Mouse (Mus musculus): ENCODE data around the gene H13. TPM values are rescaled to one million over a fixed set of nuclear protein-coding genes. Genes with fewer than 3 reads are reported as not detected.

The H13 gene
- polyA plus RNA-seq, 1 experiment = 80.5 TPM

GRCm38 (mm10) chr2:152737306-152738221, 68.3 kb downstream of the H13 start:
- 62% methylated on average over 10 of the region's 10 CpGs for WGBS
- peak overlapping the region; percentile 57 for H3K27ac ChIP-seq (ENCODE audit: insufficient read depth, low read length)

GRCm38 (mm10) chr2:152738341-152738740, 69.1 kb downstream of the H13 start:
- 85% methylated on average over 2 of the region's 2 CpGs for WGBS
- H3K4me1 ChIP-seq (ENCODE audit: control insufficient read depth, insufficient read depth, low read length) = peaks cover 16% of the 10 kb centered on the region; the same call in 1 of the 2 replicates
- H3K4me3 ChIP-seq (replicated peaks; ENCODE audit: insufficient read depth, low read depth, low read length) = no peak overlapping the region
- no peaks in the 10 kb centered on the region for H3K27me3 ChIP-seq (ENCODE audit: control insufficient read depth, insufficient read depth, low read length)
- H3K27ac ChIP-seq (ENCODE audit: insufficient read depth, low read length) = peak overlapping the region; percentile 57; the same call in 1 of the 2 replicates
- DNase-seq = no peak
- no peak for TF ChIP-seq CTCF (IDR thresholded peaks at IDR 0.05; ENCODE audit: borderline replicate concordance, insufficient read depth, low read depth, low read length)
- no peak for TF ChIP-seq POLR2A (IDR thresholded peaks at IDR 0.05; ENCODE audit: borderline replicate concordance, insufficient read depth, low read length)

More at GRCm38 (mm10) chr2:152737306-152738221, 68.3 kb downstream of the H13 start:
- Histone ChIP-seq H3K27me3 (ENCODE audit: control insufficient read depth, insufficient read depth, low read length) (no peaks in the 10 kb centered on the region), H3K4me3 (replicated peaks; ENCODE audit: insufficient read depth, low read depth, low read length) (peak overlapping the region; percentile 76), H3K4me1 (ENCODE audit: control insufficient read depth, insufficient read depth, low read length) (peaks cover 16% of the 10 kb centered on the region; the same call in 1 of the 2 replicates)
- no peak for DNase-seq
- TF ChIP-seq CTCF (IDR thresholded peaks at IDR 0.05; ENCODE audit: borderline replicate concordance, insufficient read depth, low read depth, low read length) (no peak), POLR2A (IDR thresholded peaks at IDR 0.05; ENCODE audit: borderline replicate concordance, insufficient read depth, low read length) (no peak)

- WGBS = 9% methylated on average over 36 of the region's 36 CpGs
- TF ChIP-seq CTCF (IDR thresholded peaks at IDR 0.05; ENCODE audit: borderline replicate concordance, insufficient read depth, low read depth, low read length) = no peak
- TF ChIP-seq POLR2A (IDR thresholded peaks at IDR 0.05; ENCODE audit: borderline replicate concordance, insufficient read depth, low read length) = no peak
- Histone ChIP-seq H3K27me3 (ENCODE audit: control insufficient read depth, insufficient read depth, low read length) (no peaks in the 10 kb centered on the region), H3K27ac (ENCODE audit: insufficient read depth, low read length) (peak overlapping the region; percentile 28; the same call in 1 of the 2 replicates), H3K4me1 (ENCODE audit: control insufficient read depth, insufficient read depth, low read length) (peaks cover 16% of the 10 kb centered on the region; the same call in 1 of the 2 replicates), H3K4me3 (replicated peaks; ENCODE audit: insufficient read depth, low read depth, low read length) (peak overlapping the region; percentile 51)
- peak; percentile 36 for DNase-seq
Measured at GRCm38 (mm10) chr2:152739031-152739841, 70.0 kb downstream of the H13 start.

- TF ChIP-seq CTCF (IDR thresholded peaks at IDR 0.05; ENCODE audit: borderline replicate concordance, insufficient read depth, low read depth, low read length) (no peak), POLR2A (IDR thresholded peaks at IDR 0.05; ENCODE audit: borderline replicate concordance, insufficient read depth, low read length) (no peak)
- Histone ChIP-seq H3K4me1 (ENCODE audit: control insufficient read depth, insufficient read depth, low read length) (peaks cover 16% of the 10 kb centered on the region; the same call in 1 of the 2 replicates), H3K4me3 (replicated peaks; ENCODE audit: insufficient read depth, low read depth, low read length) (no peak overlapping the region), H3K27me3 (ENCODE audit: control insufficient read depth, insufficient read depth, low read length) (no peaks in the 10 kb centered on the region), H3K27ac (ENCODE audit: insufficient read depth, low read length) (peak overlapping the region; percentile 28; the same call in 1 of the 2 replicates)
- WGBS = 91% methylated on average over 3 of the region's 3 CpGs
- DNase-seq = no peak
Measured at GRCm38 (mm10) chr2:152739842-152740260, 70.6 kb downstream of the H13 start.

- Histone ChIP-seq H3K4me1 (ENCODE audit: control insufficient read depth, insufficient read depth, low read length) (peaks cover 16% of the 10 kb centered on the region; the same call in 1 of the 2 replicates), H3K27me3 (ENCODE audit: control insufficient read depth, insufficient read depth, low read length) (no peaks in the 10 kb centered on the region), H3K4me3 (replicated peaks; ENCODE audit: insufficient read depth, low read depth, low read length) (no peak overlapping the region), H3K27ac (ENCODE audit: insufficient read depth, low read length) (no peak overlapping the region)
- 97% methylated on average over 5 of the region's 5 CpGs for WGBS
- DNase-seq = no peak
- TF ChIP-seq POLR2A (IDR thresholded peaks at IDR 0.05; ENCODE audit: borderline replicate concordance, insufficient read depth, low read length) (no peak), CTCF (IDR thresholded peaks at IDR 0.05; ENCODE audit: borderline replicate concordance, insufficient read depth, low read depth, low read length) (no peak)
Measured at GRCm38 (mm10) chr2:152740490-152740889, 71.2 kb downstream of the H13 start.

- Histone ChIP-seq H3K27ac (ENCODE audit: insufficient read depth, low read length) (no peak overlapping the region), H3K27me3 (ENCODE audit: control insufficient read depth, insufficient read depth, low read length) (no peaks in the 10 kb centered on the region), H3K4me1 (ENCODE audit: control insufficient read depth, insufficient read depth, low read length) (peaks cover 14% of the 10 kb centered on the region; the same call in 1 of the 2 replicates), H3K4me3 (replicated peaks; ENCODE audit: insufficient read depth, low read depth, low read length) (no peak overlapping the region)
- DNase-seq = no peak
- TF ChIP-seq CTCF (IDR thresholded peaks at IDR 0.05; ENCODE audit: borderline replicate concordance, insufficient read depth, low read depth, low read length) (no peak), POLR2A (IDR thresholded peaks at IDR 0.05; ENCODE audit: borderline replicate concordance, insufficient read depth, low read length) (no peak)
- WGBS = 60% methylated on average over 14 of the region's 14 CpGs
Measured at GRCm38 (mm10) chr2:152741153-152742041, 72.1 kb downstream of the H13 start.

Measured in cerebellum, adult 2 months (tissue).